Mouse (Mus musculus) intestine, embryonic 15.5 days (tissue): Measurements from ENCODE around the gene Gm21188. TPM values are rescaled to one million over a fixed set of nuclear protein-coding genes. Genes with fewer than 3 reads are reported as not detected.
"Not testable (repeated sequence)": the region's sequence is repeated elsewhere in the genome, so short reads cannot be mapped to it uniquely, and the experiment has no call there.

Source experiments
- ATAC-seq: fragments of 200-750 bp; cut with Nextera tagmentation; 2 replicates; pipeline ENCODE4 v1.8.0; 2017; ENCODE audit warnings: moderate TSS enrichment, moderate library complexity
- H3K27ac ChIP-seq: fragments of 300-500 bp; sonication (generic); 2 replicates; pipeline ENCODE4 v1.5.1; 2015; ENCODE audit warnings: mild to moderate bottlenecking, inconsistent platforms
- H3K27me3 ChIP-seq: fragments of 300-500 bp; sonication (generic); replicated peaks from 2 replicates; pipeline ENCODE4 v1.6.1; 2015; ENCODE audit warnings: inconsistent platforms
- H3K36me3 ChIP-seq: fragments of 300-500 bp; sonication (generic); 2 replicates; pipeline ENCODE4 v1.6.1; 2015; ENCODE audit warnings: inconsistent platforms
- H3K4me1 ChIP-seq: fragments of 300-500 bp; sonication (generic); replicated peaks from 2 replicates; pipeline ENCODE4 v1.6.1; 2015; ENCODE audit warnings: inconsistent platforms
- H3K4me2 ChIP-seq: fragments of 300-500 bp; sonication (generic); replicated peaks from 2 replicates; pipeline ENCODE4 v1.6.1; 2015; ENCODE audit warnings: mild to moderate bottlenecking, inconsistent platforms
- H3K4me3 ChIP-seq: fragments of 300-500 bp; sonication (generic); replicated peaks from 2 replicates; pipeline ENCODE4 v1.5.1; 2015; ENCODE audit warnings: inconsistent platforms
- H3K9ac ChIP-seq: fragments of 300-500 bp; sonication (generic); 2 replicates; pipeline ENCODE4 v1.6.1; 2015; ENCODE audit warnings: inconsistent platforms
- H3K9me3 ChIP-seq: fragments of 300-500 bp; sonication (generic); 2 replicates; pipeline ENCODE4 v1.6.1; 2016; ENCODE audit warnings: inconsistent platforms
- WGBS: fragments of 180-500 bp; shearing (Covaris S2); methylation state at CpG from one replicate; pipeline ENCODE4 v1.1.7; 2015; 5-methylcytosine and 5-hydroxymethylcytosine counted together
- polyA plus RNA-seq: library from polyadenylated mRNA; unstranded; fragments of >200 nt; fragmentation: Nextera tagmentation; extraction: Ambion mirVana; gene quantifications from 2 replicates; pipeline ENCODE4 v1.2.1, GENCODE M21; 2015

Gm21188 gene
- polyA plus RNA-seq = 0.16 TPM in 1 of 2 replicates, not detected in the other

DNA sequence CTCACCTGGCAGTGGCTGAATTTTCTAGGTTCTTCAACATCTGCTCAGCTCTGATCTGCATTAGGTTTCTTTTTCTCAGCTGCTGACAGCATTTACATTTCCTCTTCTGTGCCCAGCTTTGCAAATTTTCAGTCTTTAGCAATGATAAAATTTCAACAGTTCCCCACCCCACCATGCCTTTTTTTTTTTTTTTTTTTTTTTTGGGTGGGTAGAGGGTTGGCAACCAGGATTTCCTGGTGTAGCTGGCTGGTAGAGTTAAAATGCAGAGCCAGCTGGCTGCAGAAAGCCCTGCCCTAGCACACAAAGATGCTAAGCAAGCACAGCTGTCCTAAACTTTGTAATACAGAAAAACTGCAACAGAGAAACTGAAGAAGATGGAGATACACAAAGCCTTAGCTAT, at the start of gene Gm21188:
Gm21188 (minus strand) TSS at position 110 of the 400 bp plus-strand sequence.
- not testable (repeated sequence) for H3K4me2 ChIP-seq, H3K27me3 ChIP-seq, H3K9ac ChIP-seq, H3K27ac ChIP-seq, H3K4me3 ChIP-seq, ATAC-seq, H3K4me1 ChIP-seq, H3K9me3 ChIP-seq, H3K36me3 ChIP-seq

- not testable (repeated sequence) for H3K9me3 ChIP-seq, H3K27me3 ChIP-seq, H3K9ac ChIP-seq, H3K4me3 ChIP-seq, H3K36me3 ChIP-seq, H3K4me1 ChIP-seq, H3K4me2 ChIP-seq, ATAC-seq, H3K27ac ChIP-seq
- WGBS = no CpG with 5 or more reads among the region's 5 CpGs
Observed at GRCm38 (mm10) chr13:120099327-120099726, 47.3 kb upstream of the Gm21188 start.

DNA sequence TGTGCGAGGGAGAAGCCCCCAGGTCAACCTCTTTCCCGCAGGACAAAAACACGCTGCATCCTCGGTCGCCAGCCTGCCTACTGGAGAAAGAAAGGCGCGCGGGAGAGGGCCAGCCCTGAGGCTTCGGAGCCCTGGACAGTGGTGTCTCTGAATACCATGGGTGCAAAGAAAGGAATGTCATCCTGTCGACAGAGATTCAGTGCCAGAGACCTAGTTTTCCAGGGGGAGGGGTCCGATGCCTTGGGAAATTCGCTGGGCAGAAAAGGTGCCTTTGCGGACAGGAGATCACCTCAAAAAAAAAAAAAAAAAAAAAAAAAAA, 44.9 kb upstream of the Gm21188 start:
- H3K4me1 ChIP-seq, H3K9me3 ChIP-seq, H3K9ac ChIP-seq, H3K36me3 ChIP-seq, H3K27me3 ChIP-seq, H3K4me3 ChIP-seq, H3K27ac ChIP-seq: not testable (repeated sequence)
- peak; percentile 40 for ATAC-seq
- H3K4me2 ChIP-seq = peak overlapping the region; percentile 34; the same call in 1 of the 2 replicates
- under 1% methylated on average over 7 of the region's 13 CpGs for WGBS

- Histone ChIP-seq H3K4me2 (peak overlapping the region; percentile 45), H3K4me3 (peak overlapping the region; percentile 19; the same call in 1 of the 2 replicates)
- H3K9me3 ChIP-seq, H3K9ac ChIP-seq, H3K4me1 ChIP-seq, H3K36me3 ChIP-seq, H3K27me3 ChIP-seq, H3K27ac ChIP-seq: not testable (repeated sequence)
- ATAC-seq = peak; percentile 85
- 1% methylated on average over 26 of the region's 38 CpGs for WGBS
Observed at GRCm38 (mm10) chr13:120096241-120096937, 44.4 kb upstream of the Gm21188 start.

GRCm38 (mm10) chr13:120092950-120093349, 41.0 kb upstream of the Gm21188 start:
- H3K4me1 ChIP-seq, H3K4me3 ChIP-seq, H3K36me3 ChIP-seq, H3K9ac ChIP-seq, H3K27ac ChIP-seq, H3K4me2 ChIP-seq, H3K9me3 ChIP-seq, H3K27me3 ChIP-seq, ATAC-seq: not testable (repeated sequence)
- WGBS = no CpG with 5 or more reads among the region's 13 CpGs

GRCm38 (mm10) chr13:120079644-120080043, 27.6 kb upstream of the Gm21188 start:
- ATAC-seq, H3K9ac ChIP-seq, H3K4me2 ChIP-seq, H3K4me1 ChIP-seq, H3K27me3 ChIP-seq, H3K36me3 ChIP-seq, H3K9me3 ChIP-seq, H3K27ac ChIP-seq, H3K4me3 ChIP-seq: not testable (repeated sequence)
- no CpG with 5 or more reads among the region's 1 CpGs for WGBS

DNA sequence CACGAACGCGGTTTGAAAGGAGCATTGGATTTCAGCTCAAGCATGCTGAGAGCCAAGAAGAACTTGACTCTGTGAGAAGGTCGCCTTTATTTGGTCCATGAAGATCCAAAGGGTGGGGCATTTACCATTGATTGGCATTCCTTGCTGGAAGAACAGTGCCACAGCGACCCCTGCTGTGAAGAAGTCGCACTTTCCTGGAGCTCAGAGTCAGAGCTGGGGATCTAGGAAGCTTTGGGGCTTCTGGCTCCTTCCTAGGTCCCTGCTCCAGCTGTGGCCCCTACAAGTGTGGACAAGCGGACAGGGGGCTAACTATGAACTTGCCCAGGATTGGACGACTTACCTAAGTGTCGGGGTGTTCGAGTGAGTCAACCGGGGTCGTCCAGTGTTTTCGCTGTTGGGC, 18.9 kb upstream of the Gm21188 start:
- no CpG with 5 or more reads among the region's 13 CpGs for WGBS
- not testable (repeated sequence) for H3K27me3 ChIP-seq, H3K9me3 ChIP-seq, H3K4me2 ChIP-seq, H3K36me3 ChIP-seq, H3K9ac ChIP-seq, H3K27ac ChIP-seq, H3K4me1 ChIP-seq, H3K4me3 ChIP-seq
- ATAC-seq = 0 out of 2 replicates have a peak, but pooled peaks have one; percentile 23

- WGBS = no CpG with 5 or more reads among the region's 12 CpGs
- not testable (repeated sequence) for H3K36me3 ChIP-seq, H3K9me3 ChIP-seq, H3K4me1 ChIP-seq, H3K4me3 ChIP-seq, H3K27ac ChIP-seq, H3K9ac ChIP-seq, H3K27me3 ChIP-seq, H3K4me2 ChIP-seq, ATAC-seq
Observed at GRCm38 (mm10) chr13:120070012-120070598, 18.1 kb upstream of the Gm21188 start.

- WGBS = no CpG with 5 or more reads among the region's 22 CpGs
Observed at GRCm38 (mm10) chr13:120063439-120064089, 11.6 kb upstream of the Gm21188 start.

GRCm38 (mm10) chr13:120062903-120063302, 10.9 kb upstream of the Gm21188 start:
- not testable (repeated sequence) for H3K4me3 ChIP-seq, ATAC-seq, H3K36me3 ChIP-seq, H3K27ac ChIP-seq, H3K27me3 ChIP-seq, H3K9ac ChIP-seq, H3K4me2 ChIP-seq, H3K9me3 ChIP-seq, H3K4me1 ChIP-seq
- no CpG with 5 or more reads among the region's 4 CpGs for WGBS

More at GRCm38 (mm10) chr13:120063439-120064089, 11.6 kb upstream of the Gm21188 start:
- H3K9ac ChIP-seq, H3K4me2 ChIP-seq, H3K4me3 ChIP-seq, H3K36me3 ChIP-seq, H3K9me3 ChIP-seq, H3K4me1 ChIP-seq, H3K27ac ChIP-seq, H3K27me3 ChIP-seq: not testable (repeated sequence)
- peak; percentile 51; the same call in 1 of the 2 replicates for ATAC-seq

DNA sequence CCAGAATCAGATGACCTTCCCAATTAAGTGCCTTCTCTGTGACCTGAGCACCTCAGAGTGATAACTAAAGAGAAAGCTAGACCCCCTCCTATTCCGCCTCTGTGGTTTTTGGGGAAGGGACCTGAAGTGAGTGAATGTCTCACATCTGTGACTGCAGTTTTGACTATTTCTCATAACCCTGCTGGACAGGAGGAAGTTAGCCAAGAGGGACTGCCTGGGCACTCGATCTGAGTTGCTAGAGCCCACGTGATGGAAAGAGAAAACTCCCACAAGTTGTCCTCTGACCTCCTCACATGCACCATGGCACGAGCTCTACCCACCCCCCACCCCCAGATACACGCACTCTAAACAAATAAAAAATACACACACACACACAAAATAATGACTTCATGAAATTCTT, 3.4 kb downstream of the Gm21188 start:
- ATAC-seq = not testable (repeated sequence)

DNA sequence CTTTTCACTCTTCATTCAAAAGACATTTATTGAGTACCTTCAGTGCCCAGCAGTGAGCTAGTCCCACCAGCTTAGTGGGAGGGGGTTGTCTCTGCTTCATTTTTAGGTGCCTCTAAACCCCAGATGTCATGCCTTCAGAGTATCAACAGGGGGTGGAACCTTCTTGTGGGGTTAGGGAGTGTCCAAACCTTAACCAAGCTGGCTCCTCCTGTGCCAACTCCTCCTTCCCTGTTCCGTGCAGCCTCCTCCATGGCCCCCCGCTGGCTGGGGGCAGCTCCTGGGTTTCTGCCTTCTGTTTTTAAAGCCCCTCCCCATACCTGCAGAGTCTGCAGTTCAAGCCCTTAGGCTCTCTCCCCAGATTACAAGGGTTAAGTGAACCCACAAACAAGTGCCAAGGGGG, 3.8 kb downstream of the Gm21188 start:
- H3K36me3 ChIP-seq, H3K4me2 ChIP-seq, H3K27me3 ChIP-seq, H3K27ac ChIP-seq, ATAC-seq, H3K9ac ChIP-seq, H3K4me1 ChIP-seq, H3K4me3 ChIP-seq, H3K9me3 ChIP-seq: not testable (repeated sequence)
- WGBS = no CpG with 5 or more reads among the region's 2 CpGs

More for the DNA sequence above, 3.4 kb downstream of the Gm21188 start:
- not testable (repeated sequence) for H3K9me3 ChIP-seq, H3K4me3 ChIP-seq, H3K27me3 ChIP-seq, H3K27ac ChIP-seq, H3K9ac ChIP-seq, H3K36me3 ChIP-seq, H3K4me2 ChIP-seq, H3K4me1 ChIP-seq
- WGBS = no CpG with 5 or more reads among the region's 5 CpGs
